Mouse (Mus musculus) ES-Bruce4 (cell line): ENCODE measurements around the gene Lurap1l.

Source experiments
- CTCF ChIP-seq: IDR thresholded peaks from one replicate; pipeline ENCODE4 v1.8.1; 2011; ENCODE audit warnings: low read depth, low read length
- EP300 ChIP-seq: IDR thresholded peaks from 2 replicates; pipeline ENCODE4 v1.6.1; 2011; ENCODE audit warnings: low read depth, low read length; ENCODE audit not compliant: insufficient read depth
- POLR2A ChIP-seq: IDR thresholded peaks from one replicate; pipeline ENCODE4 v1.8.1; 2011; ENCODE audit warnings: low read length; ENCODE audit not compliant: insufficient read depth

DNA sequence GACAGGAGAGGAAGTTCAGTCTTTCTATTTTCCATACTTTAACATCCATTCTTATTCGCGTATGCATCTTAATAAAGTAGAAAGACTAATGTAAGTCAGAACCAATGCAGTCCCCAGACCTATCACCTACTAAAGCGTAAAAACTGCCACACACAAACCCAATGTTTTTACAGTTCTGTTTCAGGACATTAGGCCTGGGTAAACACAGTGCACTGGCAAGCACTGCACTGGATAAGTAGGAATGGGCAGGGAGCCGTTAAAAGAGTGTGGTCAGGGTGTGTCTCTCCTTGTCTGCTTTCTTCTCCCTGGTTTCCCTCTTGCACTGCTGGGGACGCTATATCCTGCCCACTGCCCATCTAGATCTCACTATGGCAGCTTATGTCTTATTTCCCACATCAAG lies 2.5 kb upstream of the Lurap1l start:
- TF ChIP-seq EP300: no peak
- no peak for TF ChIP-seq POLR2A
- TF ChIP-seq CTCF: no peak
